In the genomic region with DNA sequence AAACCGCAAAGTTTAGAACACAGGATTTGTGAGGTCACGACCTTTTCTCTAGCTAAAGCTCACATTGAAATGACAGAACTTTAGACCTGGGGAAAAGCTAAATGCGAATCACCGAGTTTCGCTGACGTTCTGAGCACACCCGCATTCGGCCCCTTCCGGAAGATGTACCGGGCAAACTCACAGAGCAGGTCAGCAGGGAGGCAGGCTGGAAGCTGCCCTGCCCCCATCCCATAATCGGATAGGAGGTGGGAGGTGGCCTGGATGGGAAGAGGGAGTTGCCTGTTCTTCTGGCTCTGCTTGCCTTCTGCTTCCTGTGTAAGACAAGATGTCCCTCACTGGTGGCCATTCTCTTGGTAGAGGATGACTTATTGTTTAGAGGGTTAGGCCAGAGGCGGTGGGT, we compare ENCODE assay signal across 29 mouse cellular contexts.
DNase-seq lines count a peak whose midpoint lies in the region; ATAC-seq and TF ChIP-seq lines count a peak whose summit lies in the region.
"Had no signal": no experiment of that assay in that cellular context is flagged by ENCODE, and none has a peak within 500 bp of the region (broad histone marks: within the 10 kb centered on the region; RNA-seq: fewer than 3 reads in every experiment).

No protein-coding gene starts in this region.

- no peak overlapping the region for H3K27ac ChIP-seq in forebrain, embryonic 16.5 days (ENCODE audit: low read length)
- H3K27ac ChIP-seq in forebrain, embryonic 12.5 days, result no peak overlapping the region
- H3K27ac ChIP-seq in kidney, embryonic 16.5 days (ENCODE audit: low read length), result no peak overlapping the region
- no peak overlapping the region for H3K27ac ChIP-seq in kidney, adult 2 months (ENCODE audit: insufficient read depth, low read depth, low read length)
- H3K27ac ChIP-seq in testis, adult 2 months (ENCODE audit: control insufficient read depth, insufficient read depth, low read depth, low read length), result no peak overlapping the region
- H3K27ac ChIP-seq: embryonic facial prominence, embryonic 12.5 days; heart, embryonic 15.5 days; hindbrain, embryonic 14.5 days; limb, embryonic 15.5 days; liver, embryonic 13.5 days; stomach, embryonic 15.5 days had no signal

- no peak overlapping the region for H3K4me2 ChIP-seq in forebrain, embryonic 16.5 days (ENCODE audit: low read length)
- no peak overlapping the region for H3K4me2 ChIP-seq in forebrain, embryonic 12.5 days
- no peak overlapping the region for H3K4me2 ChIP-seq in kidney, embryonic 16.5 days (replicated peaks; ENCODE audit: low read depth, low read length)
- H3K4me2 ChIP-seq: embryonic facial prominence, embryonic 12.5 days; heart, embryonic 15.5 days; hindbrain, embryonic 14.5 days; limb, embryonic 15.5 days; liver, embryonic 13.5 days; stomach, embryonic 15.5 days had no signal

- no peak overlapping the region for H3K9ac ChIP-seq in forebrain, embryonic 16.5 days (replicated peaks; ENCODE audit: low read depth, low read length)
- H3K9ac ChIP-seq in forebrain, embryonic 12.5 days, result no peak overlapping the region
- H3K9ac ChIP-seq in kidney, embryonic 16.5 days (replicated peaks; ENCODE audit: low read length), result no peak overlapping the region
- H3K9ac ChIP-seq: embryonic facial prominence, embryonic 12.5 days; heart, embryonic 15.5 days; hindbrain, embryonic 14.5 days; limb, embryonic 15.5 days; liver, embryonic 13.5 days; stomach, embryonic 15.5 days had no signal

- ATAC-seq in forebrain, embryonic 16.5 days, result 0 out of 2 replicates have a peak, but pooled peaks have one; percentile 26
- ATAC-seq in forebrain, embryonic 12.5 days (ENCODE audit: low FRiP score), result no peak
- peak; percentile 35; the same call in 1 of the 2 replicates for ATAC-seq in kidney, embryonic 16.5 days (ENCODE audit: low FRiP score, low TSS enrichment)
- ATAC-seq: inflammation-experienced regulatory T-cells, adult 6 months had no signal

- TF ChIP-seq POLR2A in kidney, adult 2 months (IDR thresholded peaks at IDR 0.05; ENCODE audit: low read depth, low read length), result no peak
- 0 out of 2 replicates have a peak, but pooled peaks have one; percentile 28 for TF ChIP-seq POLR2A in testis, adult 2 months (IDR thresholded peaks at IDR 0.05; ENCODE audit: control insufficient read depth, low read depth, low read length)

- no peak for TF ChIP-seq CTCF in kidney, adult 2 months (conservative IDR thresholded peaks at IDR 0.05; ENCODE audit: insufficient read depth, insufficient read length, low read depth, low read length)
- TF ChIP-seq CTCF in testis, adult 2 months (IDR thresholded peaks at IDR 0.05; ENCODE audit: control insufficient read depth, insufficient read depth, insufficient replicate concordance, low read depth, low read length), result no peak

- no peaks in the 10 kb centered on the region for H3K4me1 ChIP-seq in forebrain, embryonic 16.5 days (replicated peaks; ENCODE audit: control insufficient read depth, insufficient read depth, low read length)
- no peaks in the 10 kb centered on the region for H3K4me1 ChIP-seq in forebrain, embryonic 12.5 days
- H3K4me1 ChIP-seq in kidney, embryonic 16.5 days (ENCODE audit: insufficient read depth, low read length), result no peaks in the 10 kb centered on the region
- H3K4me1 ChIP-seq in kidney, adult 2 months (ENCODE audit: control insufficient read depth, insufficient read depth, low read length), result no peaks in the 10 kb centered on the region
- H3K4me1 ChIP-seq in testis, adult 2 months (ENCODE audit: control insufficient read depth, insufficient read depth, low read length), result no peaks in the 10 kb centered on the region; the same call in 1 of the 2 replicates
- H3K4me1 ChIP-seq: embryonic facial prominence, embryonic 12.5 days; heart, embryonic 15.5 days; limb, embryonic 15.5 days; liver, embryonic 13.5 days; stomach, embryonic 15.5 days had no signal

- H3K36me3 ChIP-seq in forebrain, embryonic 16.5 days (ENCODE audit: control insufficient read depth, insufficient read depth), result no peaks in the 10 kb centered on the region
- H3K36me3 ChIP-seq in forebrain, embryonic 12.5 days (replicated peaks), result no peaks in the 10 kb centered on the region
- H3K36me3 ChIP-seq in kidney, embryonic 16.5 days (ENCODE audit: insufficient read depth, low read length), result no peaks in the 10 kb centered on the region
- no peaks in the 10 kb centered on the region for H3K36me3 ChIP-seq in kidney, adult 2 months (ENCODE audit: control insufficient read depth, insufficient read depth, low read length)
- H3K36me3 ChIP-seq in testis, adult 2 months (ENCODE audit: control insufficient read depth, insufficient read depth, low read length), result no peaks in the 10 kb centered on the region
- H3K36me3 ChIP-seq: embryonic facial prominence, embryonic 12.5 days; heart, embryonic 15.5 days; limb, embryonic 15.5 days; liver, embryonic 13.5 days; stomach, embryonic 15.5 days had no signal

- no peaks in the 10 kb centered on the region for H3K27me3 ChIP-seq in forebrain, embryonic 16.5 days (replicated peaks; ENCODE audit: control insufficient read depth, insufficient read depth, low read length)
- H3K27me3 ChIP-seq in forebrain, embryonic 12.5 days, result no peaks in the 10 kb centered on the region
- H3K27me3 ChIP-seq in kidney, embryonic 16.5 days (ENCODE audit: insufficient read depth, low read length), result no peaks in the 10 kb centered on the region
- H3K27me3 ChIP-seq in kidney, adult 2 months (replicated peaks; ENCODE audit: control insufficient read depth, insufficient read depth, low read length), result no peaks in the 10 kb centered on the region
- no peaks in the 10 kb centered on the region for H3K27me3 ChIP-seq in testis, adult 2 months (ENCODE audit: control insufficient read depth, insufficient read depth, low read length)
- H3K27me3 ChIP-seq: embryonic facial prominence, embryonic 12.5 days; heart, embryonic 15.5 days; limb, embryonic 15.5 days; liver, embryonic 13.5 days; Patski; stomach, embryonic 15.5 days had no signal

- no peak for DNase-seq in kidney, adult 2 months
- peak; percentile 39 for DNase-seq in lung, postnatal 10 days
- no peak for DNase-seq in lung, postnatal 25 days (ENCODE audit: low spot score)
- DNase-seq in testis, postnatal 14 days (ENCODE audit: low spot score), result no peak
- DNase-seq: adrenal gland, postnatal 10 days; cerebellum, adult 11-12 months; cerebellum, adult 9-11 months; embryo, embryonic 11 days; gastrocnemius, postnatal 10 days; kidney, adult 8-10 months; kidney, postnatal 25 days; liver, embryonic 13.5 days; lung, adult 18-20 months; lung, postnatal 36 days; retina, postnatal 1 day; right cerebral cortex, postnatal 14 days; thymus, adult 2 months; thymus, postnatal 4 days had no signal

- no peaks in the 10 kb centered on the region for H3K9me3 ChIP-seq in forebrain, embryonic 16.5 days (ENCODE audit: control insufficient read depth, low read length)
- H3K9me3 ChIP-seq in forebrain, embryonic 12.5 days, result no peaks in the 10 kb centered on the region
- no peaks in the 10 kb centered on the region for H3K9me3 ChIP-seq in kidney, embryonic 16.5 days (ENCODE audit: low read length)
- H3K9me3 ChIP-seq: embryonic facial prominence, embryonic 12.5 days; heart, embryonic 15.5 days; limb, embryonic 15.5 days; liver, embryonic 13.5 days; stomach, embryonic 15.5 days had no signal

- WGBS in forebrain, embryonic 16.5 days, result 87% methylated on average over 12 of the region's 12 CpGs
- 84% methylated on average over 12 of the region's 12 CpGs for WGBS in forebrain, embryonic 12.5 days
- WGBS in kidney, embryonic 16.5 days, result 70% methylated on average over 12 of the region's 12 CpGs
- 74% methylated on average over 12 of the region's 12 CpGs for WGBS in kidney, adult 2 months

- no peak overlapping the region for H3K4me3 ChIP-seq in forebrain, embryonic 16.5 days (replicated peaks; ENCODE audit: low read length)
- no peak overlapping the region for H3K4me3 ChIP-seq in forebrain, embryonic 12.5 days (replicated peaks)
- no peak overlapping the region for H3K4me3 ChIP-seq in kidney, embryonic 16.5 days (ENCODE audit: low read length)
- no peak overlapping the region for H3K4me3 ChIP-seq in kidney, adult 2 months (ENCODE audit: insufficient read depth, low read depth, low read length)
- H3K4me3 ChIP-seq in testis, adult 2 months (ENCODE audit: control insufficient read depth, low read depth, low read length), result peak overlapping the region; percentile 61
- H3K4me3 ChIP-seq: embryonic facial prominence, embryonic 12.5 days; heart, embryonic 15.5 days; limb, embryonic 15.5 days; liver, embryonic 13.5 days; stomach, embryonic 15.5 days had no signal
